Mouse (Mus musculus) right cerebral cortex, postnatal 10 days (tissue): ENCODE results near the gene Glyat.

Experiments
- DNase-seq, 2 experiments: peaks; one replicate each; pipeline ENCODE4 v3.0.0; 2021; ENCODE audit warnings: low spot score in 2 of 2

Glyat gene

DNA sequence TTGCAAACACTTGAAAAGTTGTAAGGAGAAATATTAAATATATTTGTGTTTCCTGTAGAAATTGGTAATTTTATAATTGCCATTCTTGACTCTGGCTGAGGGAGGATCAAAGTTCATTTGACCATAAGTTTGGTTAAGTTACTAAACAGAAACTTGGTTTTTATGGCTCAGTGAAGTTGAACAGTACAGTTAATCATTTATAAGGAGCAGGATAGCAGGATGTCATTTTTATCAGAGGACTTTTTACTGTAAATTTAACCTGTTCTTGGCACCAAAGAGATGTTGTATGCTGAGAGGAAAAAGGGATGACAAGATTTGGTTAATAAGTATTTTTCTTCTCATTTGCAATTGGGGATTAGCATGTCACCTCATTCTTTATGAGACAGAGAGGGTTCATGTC, 51.5 kb downstream of the Glyat start:
- no peak for DNase-seq

DNA sequence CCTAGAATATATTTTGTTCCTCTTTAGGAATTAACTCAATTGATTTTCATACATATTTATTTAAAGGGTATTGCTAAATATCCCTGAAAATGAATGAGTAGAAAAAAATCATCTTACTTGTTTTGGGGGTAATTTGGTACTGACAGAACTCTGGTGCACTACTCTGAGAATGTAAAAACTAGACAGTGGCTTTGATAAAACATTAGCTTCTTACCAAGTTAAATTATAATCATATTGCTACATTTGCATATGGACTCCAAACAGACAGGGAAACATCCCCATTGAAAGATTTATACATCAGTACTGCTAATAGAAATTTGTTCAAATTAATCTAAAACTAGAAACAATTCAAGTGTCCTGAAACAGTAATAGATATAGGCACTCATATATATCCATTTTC, 52.1 kb downstream of the Glyat start:
- DNase-seq: no peak

DNA sequence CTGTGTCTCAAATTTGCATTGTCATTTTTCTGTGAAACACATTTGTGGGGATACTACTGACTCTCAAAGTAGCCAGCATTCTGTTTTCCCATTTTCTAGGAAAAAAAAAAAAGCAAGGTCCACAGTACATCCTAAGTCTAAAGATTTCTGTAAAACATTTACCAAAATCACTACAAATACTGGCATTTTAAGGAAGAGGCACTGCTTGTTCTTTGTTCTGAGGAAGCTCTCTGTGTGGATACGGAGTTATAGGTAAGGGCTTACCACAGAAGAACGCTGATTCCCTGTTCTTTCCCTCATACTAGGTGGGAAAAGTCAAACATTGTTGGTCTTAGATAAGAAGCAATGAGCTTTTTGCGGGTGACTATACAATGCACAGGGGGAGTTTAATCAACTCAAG, 62.5 kb downstream of the Glyat start, which contains the start of gene Keg1:
Gene Keg1, plus strand, starts transcription at position 197 of the 400 bp plus-strand sequence.
- DNase-seq: no peak

DNA sequence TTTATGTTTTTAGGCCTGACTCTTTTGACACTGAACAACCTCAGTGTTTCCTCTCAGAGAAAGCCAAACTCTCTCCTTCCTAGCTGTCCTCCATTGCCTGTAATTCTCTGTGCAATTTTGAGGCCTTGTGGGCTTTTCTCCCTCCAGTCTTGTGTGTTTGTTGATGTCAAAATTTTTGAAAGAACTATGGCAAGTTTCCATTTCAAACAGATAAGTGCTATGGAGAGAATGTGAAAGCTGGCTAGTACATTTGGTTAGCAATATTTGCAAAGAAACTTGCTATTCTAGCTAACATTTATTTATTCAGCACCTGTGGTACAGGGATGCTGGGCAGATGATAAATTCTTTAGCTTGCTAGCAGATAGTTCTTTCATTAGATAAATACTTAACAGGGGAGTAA, 63.1 kb downstream of the Glyat start:
- DNase-seq: no peak
